Mouse (Mus musculus) erythroid progenitor cell, adult 5-6 weeks (primary cell): ENCODE measurements around the gene Sez6l. TPM values are rescaled to one million over a fixed set of nuclear protein-coding genes. Genes with fewer than 3 reads are reported as not detected.

ENCODE experiments used
- total RNA-seq, 2 experiments: library from RNA; stranded (forward) in 1 of 2; stranded (reverse) in 1 of 2; fragments of 150-400 nt in 1 of 2; fragments of 186-747, 209-891 nt in 1 of 2; gene quantifications; 2 replicates each; pipeline versions ENCODE4 v1.2.3 to v1.2.4; 2015 to 2017; ENCODE audit warnings: low replicate concordance in 2 of 2

Gene Sez6l
- total RNA-seq, 2 experiments from 2014 or later, result not detected

Other genes with a start within 250 kb of the Sez6l start
- 15.1 and 20.1 TPM in 2 replicates for gene Srrd, start 234.1 kb downstream of the Sez6l start, total RNA-seq (2015; ENCODE audit: low replicate concordance)
- gene Srrd, start 234.1 kb downstream of the Sez6l start, total RNA-seq (2017; ENCODE audit: low replicate concordance), result 0.38 and 6.2 TPM in 2 replicates
- 8.0 and 14.1 TPM in 2 replicates for gene Hps4, start 234.1 kb downstream of the Sez6l start, total RNA-seq (2015; ENCODE audit: low replicate concordance)
- 0.64 and 1.9 TPM in 2 replicates for gene Hps4, start 234.1 kb downstream of the Sez6l start, total RNA-seq (2017; ENCODE audit: low replicate concordance)
- not detected in 2 replicates for gene Gm6583, start 221.2 kb downstream of the Sez6l start, total RNA-seq (2015; ENCODE audit: low replicate concordance)
- gene Gm6583, start 221.2 kb downstream of the Sez6l start, total RNA-seq (2017; ENCODE audit: low replicate concordance), result not detected in 2 replicates
- gene Asphd2, start 182.3 kb downstream of the Sez6l start, total RNA-seq (2015; ENCODE audit: low replicate concordance), result not detected in 2 replicates
- not detected in 2 replicates for gene Asphd2, start 182.3 kb downstream of the Sez6l start, total RNA-seq (2017; ENCODE audit: low replicate concordance)
- not detected in 2 replicates for gene Gm6588, start 127.8 kb downstream of the Sez6l start, total RNA-seq (2015; ENCODE audit: low replicate concordance)
- gene Gm6588, start 127.8 kb downstream of the Sez6l start, total RNA-seq (2017; ENCODE audit: low replicate concordance), result not detected in 2 replicates